Mouse (Mus musculus): ENCODE measurements at regions not wholly inside any gene's neighbourhood (a gene's known extent, or its start where the extent isn't known, plus 50 kb on each side); places are given as distances from the start of the nearest gene placed in this dataset.

DNA sequence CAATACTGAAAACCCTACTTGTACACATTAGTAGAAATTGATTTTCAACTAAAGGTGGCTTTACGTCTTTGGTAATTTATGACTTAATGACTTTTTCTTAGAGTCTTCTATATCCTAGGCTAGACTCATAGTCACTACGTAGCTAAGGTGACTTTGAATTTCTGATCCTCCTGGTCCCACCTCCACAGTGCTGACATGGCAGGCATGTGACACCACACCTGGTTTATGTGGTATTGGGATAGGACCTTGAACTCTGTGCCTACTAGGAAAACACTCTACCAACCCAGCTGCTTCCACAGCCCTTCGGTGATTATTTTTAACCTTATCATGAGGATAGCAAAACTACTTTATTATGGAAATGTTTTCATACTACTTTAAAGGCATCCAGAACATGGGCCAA, 51.5 kb upstream of the D7Ertd443e start:
- 92% methylated on average over 3 of the region's 3 CpGs for WGBS
- Histone ChIP-seq H3K27me3 (ENCODE audit: control insufficient read depth, insufficient read depth, low read depth, low read length) (no peaks in the 10 kb centered on the region), H3K9ac (ENCODE audit: low read depth, low read length) (no peak overlapping the region), H3K36me3 (ENCODE audit: control insufficient read depth, insufficient read depth, low read length) (no peaks in the 10 kb centered on the region), H3K4me1 (ENCODE audit: control insufficient read depth, insufficient read depth, low read length) (no peaks in the 10 kb centered on the region), H3K9me3 (replicated peaks; ENCODE audit: control insufficient read depth, low read length, poor library complexity, severe bottlenecking) (no peaks in the 10 kb centered on the region), H3K27ac (ENCODE audit: low read length) (no peak overlapping the region), H3K4me3 (ENCODE audit: low read depth, low read length) (no peak overlapping the region), H3K4me2 (ENCODE audit: low read length) (no peak overlapping the region)
- no peak for ATAC-seq

DNA sequence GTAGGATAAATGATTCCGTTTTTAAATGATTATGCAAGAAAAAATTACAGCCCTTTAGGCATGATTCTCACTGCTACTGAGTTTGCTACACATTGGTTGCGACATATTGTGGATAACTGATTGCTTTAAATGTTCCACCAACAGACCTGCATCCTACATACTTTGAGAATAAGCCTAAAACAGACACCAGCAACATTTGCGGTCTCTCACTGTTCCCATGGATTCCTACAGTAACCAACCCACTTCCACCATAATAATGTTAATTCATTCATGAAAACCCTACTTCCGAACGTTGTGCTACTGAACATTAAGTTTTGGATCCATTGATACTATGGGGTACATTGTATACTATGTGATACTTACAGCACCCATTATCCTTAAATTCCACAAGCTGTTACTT, 53.8 kb upstream of the D7Ertd443e start:
- Histone ChIP-seq H3K4me3 (ENCODE audit: low read depth, low read length) (no peak overlapping the region), H3K9me3 (replicated peaks; ENCODE audit: control insufficient read depth, low read length, poor library complexity, severe bottlenecking) (no peaks in the 10 kb centered on the region), H3K27me3 (ENCODE audit: control insufficient read depth, insufficient read depth, low read depth, low read length) (no peaks in the 10 kb centered on the region), H3K36me3 (ENCODE audit: control insufficient read depth, insufficient read depth, low read length) (no peaks in the 10 kb centered on the region), H3K27ac (ENCODE audit: low read length) (no peak overlapping the region), H3K4me1 (ENCODE audit: control insufficient read depth, insufficient read depth, low read length) (no peaks in the 10 kb centered on the region), H3K4me2 (ENCODE audit: low read length) (no peak overlapping the region), H3K9ac (ENCODE audit: low read depth, low read length) (no peak overlapping the region)
- WGBS, result 94% methylated on average over 5 of the region's 5 CpGs
- ATAC-seq, result no peak

DNA sequence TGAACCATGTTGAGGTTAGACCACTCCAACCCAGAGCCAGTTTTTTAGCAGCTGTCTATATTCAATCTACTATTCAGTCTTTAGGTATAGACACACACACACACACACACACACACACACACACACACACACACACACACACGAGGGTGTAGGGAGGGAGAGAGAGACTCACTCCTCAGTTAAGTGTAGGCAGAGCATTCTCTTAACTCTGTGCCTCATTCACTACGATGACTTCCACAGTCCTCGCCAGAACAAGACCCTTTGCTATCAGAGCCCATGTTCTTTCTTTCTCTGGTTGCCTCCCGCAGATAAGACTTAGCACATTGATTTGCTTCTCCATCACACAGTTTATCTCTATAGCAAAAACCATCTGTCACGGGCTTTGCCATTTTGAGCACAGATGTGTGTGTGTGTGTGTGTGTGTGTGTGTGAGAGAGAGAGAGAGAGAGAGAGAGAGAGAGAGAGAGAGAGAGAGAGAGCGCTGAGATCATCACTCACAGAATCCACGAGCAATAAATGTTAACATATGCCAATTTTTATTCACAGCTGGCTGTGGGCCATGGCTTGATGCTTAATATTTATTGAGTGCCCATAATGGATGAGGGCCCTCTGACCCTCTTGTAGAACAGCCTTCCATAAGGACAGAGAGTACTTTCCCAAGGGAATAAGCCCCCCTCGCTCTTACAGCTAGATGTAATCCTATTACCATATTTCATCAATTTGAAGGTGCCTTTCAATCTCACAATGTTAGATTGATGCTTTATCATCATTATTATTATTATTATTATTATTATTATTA, 59.7 kb upstream of the D7Ertd443e start:
- Histone ChIP-seq H3K4me1 (ENCODE audit: control insufficient read depth, insufficient read depth, low read length) (no peaks in the 10 kb centered on the region), H3K27ac (ENCODE audit: low read length) (no peak overlapping the region), H3K4me3 (ENCODE audit: low read depth, low read length) (no peak overlapping the region), H3K9me3 (replicated peaks; ENCODE audit: control insufficient read depth, low read length, poor library complexity, severe bottlenecking) (no peaks in the 10 kb centered on the region), H3K36me3 (ENCODE audit: control insufficient read depth, insufficient read depth, low read length) (no peaks in the 10 kb centered on the region), H3K4me2 (ENCODE audit: low read length) (no peak overlapping the region), H3K9ac (ENCODE audit: low read depth, low read length) (no peak overlapping the region), H3K27me3 (ENCODE audit: control insufficient read depth, insufficient read depth, low read depth, low read length) (no peaks in the 10 kb centered on the region)
- no peak for ATAC-seq
- WGBS, result 54% methylated on average over 8 of the region's 8 CpGs

DNA sequence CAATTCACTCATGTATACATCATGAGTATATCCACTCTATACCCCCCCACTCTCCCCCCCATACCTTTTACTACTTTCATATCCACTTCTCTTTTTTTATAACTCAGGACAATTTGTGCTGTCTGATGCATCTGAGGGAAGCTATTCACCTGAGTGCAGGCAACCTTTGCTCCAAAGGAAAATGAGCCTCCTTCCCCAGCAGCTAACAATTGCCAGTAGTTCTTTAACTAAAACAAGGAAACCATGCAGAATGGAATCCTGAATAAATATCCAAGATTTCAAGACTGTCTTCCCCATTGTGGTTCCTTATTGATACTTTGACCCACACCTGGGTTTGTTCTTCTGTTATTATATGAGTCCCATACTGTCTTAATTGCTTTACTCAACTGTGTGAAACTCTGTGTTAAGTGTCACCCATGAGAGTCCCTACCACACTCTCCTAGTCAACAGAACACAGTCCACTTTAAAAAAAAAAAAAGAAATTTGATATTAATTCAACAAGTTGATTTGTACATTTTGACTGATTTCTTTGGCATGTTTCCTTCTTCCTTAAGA, 62.3 kb upstream of the D7Ertd443e start:
- Histone ChIP-seq H3K36me3 (ENCODE audit: control insufficient read depth, insufficient read depth, low read length) (no peaks in the 10 kb centered on the region), H3K9me3 (replicated peaks; ENCODE audit: control insufficient read depth, low read length, poor library complexity, severe bottlenecking) (no peaks in the 10 kb centered on the region; the same call in 1 of the 2 replicates), H3K27ac (ENCODE audit: low read length) (no peak overlapping the region), H3K27me3 (ENCODE audit: control insufficient read depth, insufficient read depth, low read depth, low read length) (no peaks in the 10 kb centered on the region), H3K9ac (ENCODE audit: low read depth, low read length) (no peak overlapping the region), H3K4me1 (ENCODE audit: control insufficient read depth, insufficient read depth, low read length) (no peaks in the 10 kb centered on the region), H3K4me2 (ENCODE audit: low read length) (no peak overlapping the region), H3K4me3 (ENCODE audit: low read depth, low read length) (no peak overlapping the region)
- no peak for ATAC-seq

DNA sequence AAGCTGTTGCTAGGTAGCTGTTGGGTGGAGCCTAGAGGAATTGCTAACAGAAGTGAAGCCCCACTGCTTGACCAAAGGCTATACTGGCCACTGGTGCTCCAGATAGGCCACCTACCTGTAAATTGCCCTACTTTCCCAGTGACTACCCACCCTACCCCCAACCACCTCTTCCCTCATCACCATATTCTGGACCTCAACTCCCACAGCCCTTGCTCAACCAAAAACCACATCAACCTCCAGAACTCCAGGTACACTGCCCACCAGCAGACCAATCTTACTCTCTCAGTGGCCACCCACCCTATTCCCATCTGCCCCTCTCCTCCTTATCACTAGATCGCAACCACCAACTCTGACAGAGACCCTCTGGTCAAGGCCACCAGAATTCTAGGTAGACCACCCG, 63.4 kb upstream of the D7Ertd443e start:
- ATAC-seq, result no peak
- Histone ChIP-seq H3K4me2 (ENCODE audit: low read length) (no peak overlapping the region), H3K9ac (ENCODE audit: low read depth, low read length) (no peak overlapping the region), H3K27me3 (ENCODE audit: control insufficient read depth, insufficient read depth, low read depth, low read length) (no peaks in the 10 kb centered on the region), H3K9me3 (replicated peaks; ENCODE audit: control insufficient read depth, low read length, poor library complexity, severe bottlenecking) (no peaks in the 10 kb centered on the region; the same call in 1 of the 2 replicates), H3K4me1 (ENCODE audit: control insufficient read depth, insufficient read depth, low read length) (no peaks in the 10 kb centered on the region), H3K27ac (ENCODE audit: low read length) (no peak overlapping the region), H3K4me3 (ENCODE audit: low read depth, low read length) (no peak overlapping the region), H3K36me3 (ENCODE audit: control insufficient read depth, insufficient read depth, low read length) (no peaks in the 10 kb centered on the region)
- WGBS, result 76% methylated on average over 2 of the region's 2 CpGs

DNA sequence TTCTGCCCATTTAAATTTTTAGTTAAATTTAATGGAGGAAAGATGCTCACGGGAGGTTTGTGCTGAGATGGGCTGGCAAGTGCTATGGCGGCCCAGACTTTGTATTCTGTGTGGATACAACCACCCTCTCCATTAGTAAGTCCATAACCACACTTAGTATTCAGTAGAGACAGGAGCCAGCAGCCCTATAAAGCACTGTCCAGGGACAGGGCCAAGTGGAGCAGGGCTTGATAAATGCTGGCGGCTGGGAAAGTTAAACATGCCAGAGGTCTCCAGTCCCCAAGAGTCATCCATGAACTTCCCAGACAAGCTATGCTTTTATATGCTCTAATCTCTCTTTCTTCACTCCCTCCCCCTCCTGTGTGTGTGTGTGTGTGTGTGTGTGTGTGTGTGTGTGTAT, 77.2 kb upstream of the D7Ertd443e start:
- Histone ChIP-seq H3K27me3 (ENCODE audit: control insufficient read depth, insufficient read depth, low read depth, low read length) (no peaks in the 10 kb centered on the region), H3K4me2 (ENCODE audit: low read length) (no peak overlapping the region), H3K4me1 (ENCODE audit: control insufficient read depth, insufficient read depth, low read length) (no peaks in the 10 kb centered on the region), H3K9me3 (replicated peaks; ENCODE audit: control insufficient read depth, low read length, poor library complexity, severe bottlenecking) (no peaks in the 10 kb centered on the region), H3K9ac (ENCODE audit: low read depth, low read length) (no peak overlapping the region), H3K36me3 (ENCODE audit: control insufficient read depth, insufficient read depth, low read length) (no peaks in the 10 kb centered on the region), H3K27ac (ENCODE audit: low read length) (no peak overlapping the region), H3K4me3 (ENCODE audit: low read depth, low read length) (no peak overlapping the region)
- ATAC-seq, result 0 out of 2 replicates have a peak, but pooled peaks have one; percentile 39
- WGBS, result 61% methylated on average over 3 of the region's 3 CpGs

DNA sequence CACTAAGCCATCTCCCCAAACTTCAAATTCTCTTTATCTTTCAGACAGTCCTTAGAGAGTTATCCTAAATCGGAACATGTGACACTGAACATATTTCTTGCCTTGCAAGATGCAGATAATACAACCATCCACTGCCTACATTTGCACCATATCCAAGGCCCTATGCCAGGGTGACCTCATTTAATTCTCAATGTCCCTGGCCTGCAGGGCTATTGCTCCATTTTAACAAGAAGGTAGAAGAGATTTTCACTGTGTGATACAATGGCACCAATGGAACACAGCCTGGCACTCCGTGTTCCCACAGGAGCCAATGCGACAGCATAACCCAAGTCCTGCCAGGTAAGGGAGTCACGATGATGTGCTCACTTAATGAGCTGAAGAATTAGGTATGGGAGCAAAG, 77.9 kb upstream of the D7Ertd443e start:
- H3K4me2 ChIP-seq (ENCODE audit: low read length), result no peak overlapping the region
- no peaks in the 10 kb centered on the region for H3K27me3 ChIP-seq (ENCODE audit: control insufficient read depth, insufficient read depth, low read depth, low read length)
- H3K4me3 ChIP-seq (ENCODE audit: low read depth, low read length), result no peak overlapping the region
- ATAC-seq, result no peak
- no peak overlapping the region for H3K9ac ChIP-seq (ENCODE audit: low read depth, low read length)
- WGBS, result 97% methylated on average over 4 of the region's 4 CpGs
- no peaks in the 10 kb centered on the region for H3K4me1 ChIP-seq (ENCODE audit: control insufficient read depth, insufficient read depth, low read length)
- no peak overlapping the region for H3K27ac ChIP-seq (ENCODE audit: low read length)
- no peaks in the 10 kb centered on the region for H3K9me3 ChIP-seq (replicated peaks; ENCODE audit: control insufficient read depth, low read length, poor library complexity, severe bottlenecking)
- no peaks in the 10 kb centered on the region for H3K36me3 ChIP-seq (ENCODE audit: control insufficient read depth, insufficient read depth, low read length)

DNA sequence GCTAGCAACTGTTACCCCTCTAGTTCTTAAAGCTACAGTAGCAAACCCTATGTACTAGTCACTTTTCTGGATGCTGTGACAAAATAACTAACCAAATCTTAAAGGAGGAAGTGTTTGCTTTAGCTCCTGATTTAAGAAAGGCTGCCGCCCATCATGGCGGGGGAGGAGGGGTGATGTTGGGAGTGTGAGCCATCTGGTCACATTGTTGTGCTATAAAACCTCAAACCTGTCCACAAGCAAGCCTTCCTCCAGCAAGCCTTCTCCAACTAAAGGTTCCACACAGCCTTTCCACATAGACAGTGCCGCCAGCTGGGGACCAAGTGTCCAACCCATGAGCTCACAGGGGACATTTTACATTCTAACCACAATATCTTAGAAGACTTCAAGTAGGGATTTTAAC, 81.8 kb upstream of the D7Ertd443e start:
- Histone ChIP-seq H3K4me3 (ENCODE audit: low read depth, low read length) (no peak overlapping the region), H3K27me3 (ENCODE audit: control insufficient read depth, insufficient read depth, low read depth, low read length) (no peaks in the 10 kb centered on the region), H3K27ac (ENCODE audit: low read length) (no peak overlapping the region), H3K9me3 (replicated peaks; ENCODE audit: control insufficient read depth, low read length, poor library complexity, severe bottlenecking) (no peaks in the 10 kb centered on the region), H3K4me2 (ENCODE audit: low read length) (no peak overlapping the region), H3K36me3 (ENCODE audit: control insufficient read depth, insufficient read depth, low read length) (no peaks in the 10 kb centered on the region), H3K9ac (ENCODE audit: low read depth, low read length) (no peak overlapping the region), H3K4me1 (ENCODE audit: control insufficient read depth, insufficient read depth, low read length) (no peaks in the 10 kb centered on the region)
- 95% methylated on average over 3 of the region's 3 CpGs for WGBS
- ATAC-seq, result no peak

DNA sequence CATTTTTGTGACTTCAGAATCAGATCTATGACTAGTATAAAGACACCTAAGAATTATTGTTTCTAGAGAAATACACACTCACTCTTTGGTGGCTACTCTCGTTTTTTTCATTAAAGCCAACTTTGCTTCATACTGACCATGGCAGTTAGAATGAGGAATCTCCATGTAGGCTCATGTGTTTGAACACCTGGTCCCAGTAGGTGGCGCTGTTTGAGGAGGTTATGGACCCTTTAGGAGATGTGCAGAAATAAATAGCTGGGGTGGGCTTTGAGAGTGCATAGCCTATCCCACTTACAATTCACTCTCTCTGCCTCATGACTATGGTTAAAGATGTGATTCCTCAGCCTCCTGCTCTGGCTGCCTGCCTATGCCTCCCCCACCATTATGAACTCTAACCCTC, 85.8 kb upstream of the D7Ertd443e start:
- H3K27me3 ChIP-seq (ENCODE audit: control insufficient read depth, insufficient read depth, low read depth, low read length), result no peaks in the 10 kb centered on the region
- ATAC-seq, result no peak
- no peak overlapping the region for H3K9ac ChIP-seq (ENCODE audit: low read depth, low read length)
- H3K27ac ChIP-seq (ENCODE audit: low read length), result no peak overlapping the region
- H3K4me1 ChIP-seq (ENCODE audit: control insufficient read depth, insufficient read depth, low read length), result no peaks in the 10 kb centered on the region
- H3K36me3 ChIP-seq (ENCODE audit: control insufficient read depth, insufficient read depth, low read length), result no peaks in the 10 kb centered on the region
- H3K9me3 ChIP-seq (replicated peaks; ENCODE audit: control insufficient read depth, low read length, poor library complexity, severe bottlenecking), result no peaks in the 10 kb centered on the region
- no peak overlapping the region for H3K4me3 ChIP-seq (ENCODE audit: low read depth, low read length)
- no peak overlapping the region for H3K4me2 ChIP-seq (ENCODE audit: low read length)
- 33% methylated on average over 2 of the region's 2 CpGs for WGBS
